Mouse (Mus musculus): ENCODE measurements at regions not wholly inside any gene's neighbourhood (a gene's known extent, or its start where the extent isn't known, plus 50 kb on each side); places are given as distances from the start of the nearest gene placed in this dataset.
"Not testable (repeated sequence)": the region's sequence is repeated elsewhere in the genome, so short reads cannot be mapped to it uniquely, and the experiment has no call there.

DNA sequence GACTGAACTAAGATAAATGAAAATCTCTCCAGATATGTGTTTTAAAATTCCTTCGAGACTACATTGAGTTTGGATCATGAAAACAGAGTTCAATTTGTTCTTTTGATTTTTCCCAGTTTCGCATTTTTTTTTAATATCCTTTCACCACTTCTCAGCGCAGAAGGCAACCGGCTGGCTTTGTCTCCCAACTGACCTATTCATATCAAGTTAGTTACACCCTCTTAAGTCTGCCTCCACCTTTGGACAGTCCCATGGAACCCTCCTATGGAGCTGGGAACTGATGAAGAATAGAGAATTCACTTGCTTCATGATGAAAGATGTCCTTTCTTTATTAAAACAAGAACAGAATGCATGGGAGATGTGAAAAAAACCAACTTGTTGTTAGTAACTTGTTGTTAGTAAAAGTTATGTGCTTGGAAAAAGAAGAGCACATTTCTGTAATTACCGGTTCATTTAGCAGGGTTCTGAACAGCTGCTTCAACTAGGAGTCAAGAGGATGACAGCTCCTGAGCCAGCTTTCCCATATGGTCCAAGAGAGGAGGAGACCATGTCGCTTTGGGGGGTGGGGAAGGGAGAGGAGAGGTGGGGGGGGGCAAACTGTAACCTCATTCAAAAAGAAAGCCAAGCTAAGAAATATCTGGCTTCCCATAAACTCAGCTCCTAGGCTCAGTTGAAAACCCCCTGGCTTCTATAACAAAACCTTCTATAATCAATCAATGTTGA, 495.6 kb upstream of the Gm9747 start:
- Histone ChIP-seq H3K4me3 (ENCODE audit: low read depth, low read length) (no peak overlapping the region), H3K27me3 (ENCODE audit: control insufficient read depth, insufficient read depth, low read length) (no peaks in the 10 kb centered on the region), H3K36me3 (ENCODE audit: control insufficient read depth, insufficient read depth, low read length) (no peaks in the 10 kb centered on the region), H3K4me2 (ENCODE audit: low read depth, low read length) (no peak overlapping the region), H3K4me1 (ENCODE audit: control insufficient read depth, insufficient read depth, low read length) (no peaks in the 10 kb centered on the region), H3K9ac (replicated peaks; ENCODE audit: low read depth, low read length) (no peak overlapping the region), H3K27ac (ENCODE audit: low read depth, low read length) (no peak overlapping the region), H3K9me3 (ENCODE audit: control insufficient read depth, low read length) (no peaks in the 10 kb centered on the region)
- no peak for ATAC-seq (ENCODE audit: low read depth)
- WGBS = 34% methylated on average over 6 of the region's 6 CpGs

DNA sequence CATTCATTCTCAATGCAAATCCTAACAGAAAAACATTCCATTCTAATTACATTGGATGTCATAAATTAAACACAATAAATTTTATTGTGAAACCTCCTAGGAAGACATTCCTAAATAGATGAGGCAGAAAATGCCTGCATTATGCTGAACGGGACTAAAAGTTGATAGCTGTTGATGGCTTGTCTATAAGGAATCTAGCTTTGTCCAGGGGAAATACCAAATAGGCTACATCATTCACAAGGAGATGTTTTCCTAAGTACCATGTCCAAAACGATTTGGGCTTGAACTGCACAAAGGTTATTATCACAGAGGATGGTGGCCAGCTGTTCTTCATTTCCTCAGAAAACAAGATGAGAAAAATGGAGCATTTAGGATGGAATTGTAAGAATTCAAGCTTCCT, 494.5 kb upstream of the Gm9747 start:
- no peak for ATAC-seq (ENCODE audit: low read depth)
- Histone ChIP-seq H3K27me3 (ENCODE audit: control insufficient read depth, insufficient read depth, low read length) (no peaks in the 10 kb centered on the region), H3K4me3 (ENCODE audit: low read depth, low read length) (no peak overlapping the region), H3K27ac (ENCODE audit: low read depth, low read length) (no peak overlapping the region), H3K36me3 (ENCODE audit: control insufficient read depth, insufficient read depth, low read length) (no peaks in the 10 kb centered on the region), H3K4me1 (ENCODE audit: control insufficient read depth, insufficient read depth, low read length) (no peaks in the 10 kb centered on the region), H3K9ac (replicated peaks; ENCODE audit: low read depth, low read length) (no peak overlapping the region), H3K4me2 (ENCODE audit: low read depth, low read length) (no peak overlapping the region), H3K9me3 (ENCODE audit: control insufficient read depth, low read length) (no peaks in the 10 kb centered on the region)
- under 1% methylated on average over 2 of the region's 2 CpGs for whole genome bisulfite sequencing

DNA sequence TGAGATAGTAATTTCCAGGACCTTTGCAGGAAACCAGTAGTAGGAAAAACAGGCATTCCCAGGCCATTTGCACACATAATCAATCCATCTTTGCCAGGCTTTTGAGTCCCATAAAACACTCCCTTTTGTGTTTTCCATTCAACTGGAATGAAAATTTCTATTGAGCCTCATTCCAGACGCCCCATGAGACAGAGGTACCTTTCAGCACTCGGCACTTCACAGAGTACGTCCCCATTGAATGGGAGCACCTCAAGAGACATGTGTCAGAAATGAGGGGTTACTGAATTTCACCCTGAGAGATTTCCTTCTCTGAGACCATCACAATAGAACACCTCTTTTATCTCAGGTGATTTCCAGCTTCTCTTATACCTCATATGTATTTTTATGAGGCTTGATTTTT, 493.5 kb upstream of the Gm9747 start:
- H3K4me2 ChIP-seq (ENCODE audit: low read depth, low read length) = no peak overlapping the region
- H3K9ac ChIP-seq (replicated peaks; ENCODE audit: low read depth, low read length) = no peak overlapping the region
- WGBS = 15% methylated on average over 3 of the region's 3 CpGs
- H3K27ac ChIP-seq (ENCODE audit: low read depth, low read length) = no peak overlapping the region
- H3K9me3 ChIP-seq (ENCODE audit: control insufficient read depth, low read length) = no peaks in the 10 kb centered on the region
- no peaks in the 10 kb centered on the region for H3K36me3 ChIP-seq (ENCODE audit: control insufficient read depth, insufficient read depth, low read length)
- no peaks in the 10 kb centered on the region for H3K4me1 ChIP-seq (ENCODE audit: control insufficient read depth, insufficient read depth, low read length)
- no peak overlapping the region for H3K4me3 ChIP-seq (ENCODE audit: low read depth, low read length)
- no peaks in the 10 kb centered on the region for H3K27me3 ChIP-seq (ENCODE audit: control insufficient read depth, insufficient read depth, low read length)
- no peak for ATAC-seq (ENCODE audit: low read depth)

DNA sequence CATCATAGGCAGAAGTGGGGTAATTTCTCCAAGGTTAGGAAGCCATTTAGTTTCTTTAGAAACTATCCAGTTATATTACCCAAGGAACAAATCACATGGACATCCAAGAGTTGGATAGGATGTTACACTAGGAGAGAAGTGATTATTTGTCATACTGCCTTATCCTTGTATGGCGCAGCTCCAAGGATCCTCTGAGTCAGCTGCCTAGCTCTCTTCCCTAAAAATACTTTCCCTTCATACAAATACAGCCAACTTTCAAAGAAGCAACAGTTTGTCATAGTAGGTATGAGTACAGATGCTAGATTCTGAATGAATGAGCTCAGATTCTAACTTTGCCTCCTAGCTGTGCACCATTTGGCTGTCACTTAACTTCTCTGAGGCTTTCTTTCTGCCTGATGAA, 492.9 kb upstream of the Gm9747 start:
- Histone ChIP-seq H3K4me1 (ENCODE audit: control insufficient read depth, insufficient read depth, low read length) (no peaks in the 10 kb centered on the region), H3K27me3 (ENCODE audit: control insufficient read depth, insufficient read depth, low read length) (no peaks in the 10 kb centered on the region)
- 91% methylated on average over 1 of the region's 1 CpGs for WGBS

DNA sequence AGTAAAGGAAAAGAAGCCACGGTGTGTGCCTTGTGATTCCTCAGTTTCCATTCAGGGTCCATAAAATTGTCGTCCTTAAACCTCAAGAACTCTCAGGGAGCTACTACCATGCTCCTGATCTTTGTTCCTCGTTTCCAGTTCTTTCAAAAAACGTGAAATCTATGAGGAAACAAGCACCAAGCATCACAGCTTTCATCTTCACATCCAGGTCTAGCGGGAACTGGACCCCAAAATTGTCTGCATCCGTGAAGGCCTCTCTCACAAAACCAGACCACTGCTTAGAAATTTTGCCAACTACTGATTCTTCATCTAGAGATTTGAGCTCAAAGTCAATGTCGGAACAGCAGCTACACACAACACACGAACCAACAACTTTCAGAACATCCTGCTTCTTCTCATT, 491.0 kb upstream of the Gm9747 start:
- 92% methylated on average over 8 of the region's 8 CpGs for WGBS
- not testable (repeated sequence) for H3K36me3 ChIP-seq (ENCODE audit: control insufficient read depth, insufficient read depth, low read length); H3K9me3 ChIP-seq (ENCODE audit: control insufficient read depth, low read length); H3K4me2 ChIP-seq (ENCODE audit: low read depth, low read length); H3K4me1 ChIP-seq (ENCODE audit: control insufficient read depth, insufficient read depth, low read length); H3K4me3 ChIP-seq (ENCODE audit: low read depth, low read length); H3K9ac ChIP-seq (replicated peaks; ENCODE audit: low read depth, low read length); H3K27me3 ChIP-seq (ENCODE audit: control insufficient read depth, insufficient read depth, low read length); ATAC-seq (ENCODE audit: low read depth); H3K27ac ChIP-seq (ENCODE audit: low read depth, low read length)

More for the DNA sequence above, 492.9 kb upstream of the Gm9747 start:
- Histone ChIP-seq H3K9me3 (ENCODE audit: control insufficient read depth, low read length) (no peaks in the 10 kb centered on the region), H3K4me2 (ENCODE audit: low read depth, low read length) (no peak overlapping the region), H3K36me3 (ENCODE audit: control insufficient read depth, insufficient read depth, low read length) (no peaks in the 10 kb centered on the region), H3K4me3 (ENCODE audit: low read depth, low read length) (no peak overlapping the region), H3K27ac (ENCODE audit: low read depth, low read length) (no peak overlapping the region), H3K9ac (replicated peaks; ENCODE audit: low read depth, low read length) (no peak overlapping the region)
- no peak for ATAC-seq (ENCODE audit: low read depth)

DNA sequence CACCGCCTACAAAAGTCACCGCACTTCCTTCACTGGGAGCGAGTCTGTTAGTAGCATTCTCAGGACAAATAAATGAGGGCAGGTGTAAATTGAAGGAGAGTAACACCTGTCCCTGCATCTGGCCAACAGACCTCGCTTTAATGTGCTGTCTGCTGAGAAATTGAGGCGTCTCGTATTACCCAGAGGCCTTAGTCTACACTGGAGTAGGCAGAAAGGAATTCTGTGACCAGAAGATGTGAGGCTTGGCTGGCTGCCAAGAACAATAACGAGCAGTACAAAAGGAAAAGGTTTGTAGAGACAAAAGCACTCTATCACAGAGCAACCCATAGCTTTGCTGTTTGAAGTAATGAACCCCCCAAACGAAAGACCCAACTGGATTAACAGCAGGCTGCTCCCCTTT, 488.4 kb upstream of the Gm9747 start:
- H3K4me1 ChIP-seq (ENCODE audit: control insufficient read depth, insufficient read depth, low read length) = no peaks in the 10 kb centered on the region
- H3K4me2 ChIP-seq (ENCODE audit: low read depth, low read length) = no peak overlapping the region
- no peak overlapping the region for H3K4me3 ChIP-seq (ENCODE audit: low read depth, low read length)
- no peaks in the 10 kb centered on the region for H3K27me3 ChIP-seq (ENCODE audit: control insufficient read depth, insufficient read depth, low read length)
- H3K27ac ChIP-seq (ENCODE audit: low read depth, low read length) = no peak overlapping the region
- peak; percentile 79 for ATAC-seq (ENCODE audit: low read depth)
- no peaks in the 10 kb centered on the region for H3K36me3 ChIP-seq (ENCODE audit: control insufficient read depth, insufficient read depth, low read length)
- WGBS = 22% methylated on average over 8 of the region's 8 CpGs
- no peak overlapping the region for H3K9ac ChIP-seq (replicated peaks; ENCODE audit: low read depth, low read length)
- no peaks in the 10 kb centered on the region for H3K9me3 ChIP-seq (ENCODE audit: control insufficient read depth, low read length)

DNA sequence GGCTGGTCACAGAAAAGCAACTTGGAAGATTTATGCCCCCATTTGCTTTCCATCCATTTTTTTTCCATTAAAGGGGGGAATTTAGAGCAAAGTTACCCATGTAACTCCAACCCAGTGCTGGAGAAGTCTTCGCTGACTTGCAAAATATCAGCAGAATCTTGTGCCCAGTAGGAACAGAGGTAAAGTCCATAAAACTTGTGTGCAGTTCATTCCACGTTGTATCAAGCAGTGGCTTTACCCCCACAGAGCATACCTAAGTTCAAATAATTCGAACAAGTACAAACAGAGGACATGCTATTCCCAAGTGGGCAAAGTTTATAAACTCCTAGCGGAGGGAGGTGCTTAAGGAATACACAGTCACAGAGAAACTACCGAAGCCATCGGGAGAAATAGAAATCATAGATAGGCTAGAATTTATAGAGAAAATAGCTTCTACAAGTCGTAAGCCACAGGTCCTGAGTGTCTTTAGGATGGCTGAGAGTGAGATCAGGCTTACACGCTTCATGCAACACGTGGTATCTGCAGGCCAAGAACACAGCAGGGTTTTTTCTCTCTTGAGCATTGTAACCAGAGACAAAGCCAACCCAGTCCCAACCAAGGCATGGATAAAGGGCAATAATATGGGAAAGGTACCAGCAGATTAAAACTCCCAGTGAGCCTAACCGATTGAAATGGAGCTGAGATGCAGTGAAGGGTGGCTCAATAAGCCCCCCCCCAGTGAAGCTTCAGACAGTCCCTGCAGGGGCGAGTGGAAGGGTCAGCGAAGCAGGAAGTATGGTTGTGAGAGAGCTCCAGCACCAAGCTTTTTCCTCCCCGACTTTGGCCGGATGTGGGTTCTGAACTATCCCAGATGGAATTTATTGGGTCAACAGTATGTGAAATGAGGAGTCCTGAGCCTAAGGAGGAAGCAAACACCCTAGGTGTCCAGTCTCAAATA, 487.6 kb upstream of the Gm9747 start:
- no peaks in the 10 kb centered on the region for H3K4me1 ChIP-seq (ENCODE audit: control insufficient read depth, insufficient read depth, low read length)
- WGBS = 74% methylated on average over 14 of the region's 14 CpGs
- no peak overlapping the region for H3K4me3 ChIP-seq (ENCODE audit: low read depth, low read length)
- H3K27me3 ChIP-seq (ENCODE audit: control insufficient read depth, insufficient read depth, low read length) = no peaks in the 10 kb centered on the region
- no peak overlapping the region; the same call in 1 of the 2 replicates for H3K27ac ChIP-seq (ENCODE audit: low read depth, low read length)
- ATAC-seq (ENCODE audit: low read depth) = no peak
- H3K9me3 ChIP-seq (ENCODE audit: control insufficient read depth, low read length) = no peaks in the 10 kb centered on the region
- no peaks in the 10 kb centered on the region for H3K36me3 ChIP-seq (ENCODE audit: control insufficient read depth, insufficient read depth, low read length)
- H3K4me2 ChIP-seq (ENCODE audit: low read depth, low read length) = no peak overlapping the region
- H3K9ac ChIP-seq (replicated peaks; ENCODE audit: low read depth, low read length) = no peak overlapping the region

DNA sequence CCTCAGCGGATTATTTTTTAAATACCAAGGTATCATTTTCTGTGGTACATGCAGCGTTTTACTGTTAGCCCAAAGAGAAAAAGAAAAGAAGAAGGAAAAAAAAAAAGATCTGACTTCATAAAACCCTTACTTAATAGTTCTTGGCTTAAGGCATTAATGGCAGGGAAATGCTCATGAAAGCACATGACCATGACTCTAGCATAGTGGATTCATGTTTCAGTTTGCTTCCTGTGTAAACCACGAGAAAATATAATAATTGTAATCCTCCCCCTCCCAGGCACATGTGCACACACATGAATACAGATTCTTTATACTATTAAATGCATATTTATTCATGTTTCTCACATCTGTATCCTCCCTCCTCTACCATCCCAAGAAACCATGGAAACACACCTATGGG, 486.9 kb upstream of the Gm9747 start:
- no peak for ATAC-seq (ENCODE audit: low read depth)
- H3K36me3 ChIP-seq (ENCODE audit: control insufficient read depth, insufficient read depth, low read length) = no peaks in the 10 kb centered on the region
- H3K9me3 ChIP-seq (ENCODE audit: control insufficient read depth, low read length) = no peaks in the 10 kb centered on the region
- H3K4me2 ChIP-seq (ENCODE audit: low read depth, low read length) = no peak overlapping the region
- WGBS = 88% methylated on average over 3 of the region's 3 CpGs
- no peak overlapping the region for H3K27ac ChIP-seq (ENCODE audit: low read depth, low read length)
- H3K9ac ChIP-seq (replicated peaks; ENCODE audit: low read depth, low read length) = no peak overlapping the region
- H3K27me3 ChIP-seq (ENCODE audit: control insufficient read depth, insufficient read depth, low read length) = no peaks in the 10 kb centered on the region
- no peaks in the 10 kb centered on the region for H3K4me1 ChIP-seq (ENCODE audit: control insufficient read depth, insufficient read depth, low read length)
- no peak overlapping the region for H3K4me3 ChIP-seq (ENCODE audit: low read depth, low read length)

DNA sequence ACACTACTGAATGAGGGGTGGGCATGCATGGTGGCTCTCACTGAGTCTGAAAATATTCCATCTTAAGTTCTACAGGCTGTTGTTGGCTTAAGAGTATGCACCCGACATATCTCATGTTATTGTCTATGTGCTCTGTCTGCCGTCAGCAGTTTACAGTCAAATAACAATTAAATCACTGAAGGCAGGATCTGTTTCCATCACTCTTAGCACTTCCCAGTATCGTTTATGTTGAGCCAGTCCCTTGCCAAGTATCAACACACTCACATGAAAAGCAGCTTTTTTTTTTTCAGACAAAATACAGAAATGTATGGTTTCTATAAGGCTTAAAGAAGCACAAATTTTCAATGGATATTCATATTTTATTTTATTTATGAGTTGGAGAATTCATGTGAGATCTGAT, 485.9 kb upstream of the Gm9747 start:
- WGBS = 83% methylated on average over 3 of the region's 3 CpGs
- no peaks in the 10 kb centered on the region for H3K27me3 ChIP-seq (ENCODE audit: control insufficient read depth, insufficient read depth, low read length)
- no peak for ATAC-seq (ENCODE audit: low read depth)

More for the DNA sequence above, 485.9 kb upstream of the Gm9747 start:
- Histone ChIP-seq H3K4me2 (ENCODE audit: low read depth, low read length) (no peak overlapping the region), H3K9ac (replicated peaks; ENCODE audit: low read depth, low read length) (no peak overlapping the region), H3K36me3 (ENCODE audit: control insufficient read depth, insufficient read depth, low read length) (no peaks in the 10 kb centered on the region), H3K4me3 (ENCODE audit: low read depth, low read length) (no peak overlapping the region), H3K4me1 (ENCODE audit: control insufficient read depth, insufficient read depth, low read length) (no peaks in the 10 kb centered on the region), H3K9me3 (ENCODE audit: control insufficient read depth, low read length) (no peaks in the 10 kb centered on the region), H3K27ac (ENCODE audit: low read depth, low read length) (no peak overlapping the region)

Data from neural tube, embryonic 14.5 days (tissue).